Mouse (Mus musculus) E14TG2a.4 (cell line): ENCODE results near the gene Spdl1.

ENCODE experiments used
- H3K27me3 ChIP-seq: 2 replicates; pipeline ENCODE4 v1.6.1; 2014; ENCODE audit warnings: low read length, control low read depth; ENCODE audit not compliant: insufficient read depth
- H3K36me3 ChIP-seq: 2 replicates; pipeline ENCODE4 v1.6.1; 2014; ENCODE audit warnings: low read length, control low read depth; ENCODE audit not compliant: insufficient read depth
- H3K4me1 ChIP-seq: replicated peaks from 2 replicates; pipeline ENCODE4 v1.6.1; 2014; ENCODE audit warnings: low read depth, low read length, control low read depth
- H3K4me3 ChIP-seq: replicated peaks from 2 replicates; pipeline ENCODE4 v1.5.1; 2014; ENCODE audit warnings: mild to moderate bottlenecking, low read length
- H3K9me3 ChIP-seq: 2 replicates; pipeline ENCODE4 v1.6.1; 2014; ENCODE audit warnings: low read length, control low read depth
- CTCF ChIP-seq: conservative IDR thresholded peaks from 2 replicates; pipeline ENCODE4 v1.5.1; 2014; ENCODE audit warnings: low read length
- NANOG ChIP-seq: IDR thresholded peaks from 2 replicates; pipeline ENCODE4 v1.6.1; 2014; ENCODE audit warnings: borderline replicate concordance, low read length, mixed read lengths
- POU5F1 ChIP-seq: IDR thresholded peaks from 2 replicates; pipeline ENCODE4 v1.6.1; 2014; ENCODE audit warnings: low read length, borderline replicate concordance

Spdl1 gene

DNA sequence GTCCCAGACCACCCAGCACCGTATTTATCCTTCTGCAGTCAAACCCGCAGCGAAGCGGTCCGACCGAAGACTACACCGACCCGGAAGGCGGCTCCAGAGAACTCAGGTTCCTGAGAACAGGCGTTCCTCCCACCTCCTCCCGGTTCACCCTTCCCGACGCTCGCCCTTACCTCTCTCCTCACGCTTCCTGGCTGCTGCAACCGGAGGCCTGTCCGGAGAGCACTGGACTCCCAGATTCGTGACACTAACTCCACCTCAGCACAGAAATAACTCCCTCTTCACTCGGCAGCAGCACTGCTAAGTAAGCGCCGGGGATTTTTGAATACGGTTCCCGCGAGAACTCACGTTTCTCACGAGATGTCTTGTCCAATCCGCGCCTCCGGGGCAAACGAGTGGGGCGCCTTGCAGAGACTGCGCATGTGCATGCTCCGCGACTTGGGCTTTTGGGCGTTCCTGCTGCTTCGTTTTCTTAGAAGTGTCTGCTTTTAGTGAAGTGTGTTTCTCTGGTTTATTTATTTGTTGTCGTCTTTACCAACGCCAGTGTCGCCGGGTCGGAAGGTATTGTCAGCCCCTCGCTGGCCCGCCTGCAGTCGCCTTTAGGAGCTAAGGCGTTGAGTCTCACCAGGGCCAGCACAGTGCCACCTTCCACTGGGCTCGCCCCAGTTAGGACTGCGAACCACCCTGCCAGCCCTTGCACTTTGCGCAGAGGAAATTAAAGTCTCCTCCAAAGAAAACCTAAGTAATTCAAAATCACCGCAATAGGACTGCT is at the start of gene Spdl1:
Gene Spdl1, minus strand, starts transcription at position 324 of the 769 bp plus-strand sequence.
- peaks cover 20% of the 10 kb centered on the region for H3K4me1 ChIP-seq
- H3K27me3 ChIP-seq: peaks cover 9% of the 10 kb centered on the region
- H3K4me3 ChIP-seq: peak within 1 kb of the TSS; percentile 93
- TF ChIP-seq CTCF: no peak
- no peak for TF ChIP-seq POU5F1
- no peak for TF ChIP-seq NANOG
- H3K9me3 ChIP-seq: no peaks in the 10 kb centered on the region
- peaks cover 30% of the 10 kb centered on the region for H3K36me3 ChIP-seq

GRCm38 (mm10) chr11:34881528-34881927 is 48.1 kb upstream of the Spdl1 start:
- no peaks in the 10 kb centered on the region; the same call in 1 of the 2 replicates for H3K27me3 ChIP-seq
- H3K4me3 ChIP-seq: no peak overlapping the region
- H3K36me3 ChIP-seq: no peaks in the 10 kb centered on the region
- H3K9me3 ChIP-seq: no peaks in the 10 kb centered on the region
- TF ChIP-seq CTCF (no peak), NANOG (no peak), POU5F1 (no peak)
- H3K4me1 ChIP-seq: no peaks in the 10 kb centered on the region

DNA sequence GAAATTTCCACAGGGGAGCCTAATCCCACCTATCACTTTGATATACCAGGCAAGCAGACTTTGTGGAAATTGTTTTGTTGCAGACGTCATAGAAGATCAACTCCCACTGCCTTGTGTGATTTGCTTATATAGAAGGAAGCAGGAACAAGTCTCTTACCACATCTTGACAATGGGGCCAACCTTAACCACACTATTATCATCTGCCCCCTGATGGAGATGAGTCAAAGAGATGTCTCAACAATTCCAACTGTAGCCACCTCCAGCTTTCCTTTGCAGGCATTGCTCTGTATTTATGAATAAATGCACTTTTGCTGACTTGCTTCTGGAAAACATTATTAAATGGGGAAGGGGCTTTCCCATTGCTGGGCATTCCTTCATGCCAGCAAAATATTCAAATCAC is 46.2 kb upstream of the Spdl1 start:
- TF ChIP-seq NANOG (no peak), POU5F1 (no peak), CTCF (no peak)
- H3K4me1 ChIP-seq: no peaks in the 10 kb centered on the region

DNA sequence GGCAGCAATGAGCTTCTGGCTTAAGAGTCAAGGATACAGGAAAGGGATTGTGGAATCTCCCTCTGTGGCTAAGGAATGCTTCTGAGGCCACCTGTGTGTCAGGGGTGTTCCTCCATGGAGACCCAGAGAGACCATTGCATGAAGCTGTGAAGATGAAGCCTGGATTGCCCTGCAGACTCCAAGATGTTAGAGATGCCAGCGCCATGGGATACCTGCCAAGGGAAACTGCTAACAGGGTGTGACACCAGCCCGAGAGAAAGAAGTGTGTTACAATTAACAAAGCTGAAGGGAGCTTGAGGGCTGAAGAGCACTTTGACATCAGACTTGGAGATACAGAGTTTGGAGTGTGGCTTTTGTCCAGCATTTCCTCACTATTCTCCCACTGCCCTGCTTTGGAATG is 40.4 kb upstream of the Spdl1 start:
- TF ChIP-seq CTCF (no peak), NANOG (no peak), POU5F1 (no peak)
- H3K4me3 ChIP-seq: no peak overlapping the region
- H3K27me3 ChIP-seq: no peaks in the 10 kb centered on the region
- H3K36me3 ChIP-seq: no peaks in the 10 kb centered on the region
- peaks cover 10% of the 10 kb centered on the region for H3K4me1 ChIP-seq
- H3K9me3 ChIP-seq: peaks cover 4% of the 10 kb centered on the region; the same call in 1 of the 2 replicates

More for the DNA sequence above, 46.2 kb upstream of the Spdl1 start:
- Histone ChIP-seq H3K4me3 (no peak overlapping the region), H3K36me3 (no peaks in the 10 kb centered on the region), H3K9me3 (no peaks in the 10 kb centered on the region), H3K27me3 (no peaks in the 10 kb centered on the region; the same call in 1 of the 2 replicates)

GRCm38 (mm10) chr11:34872432-34872831 is 39.0 kb upstream of the Spdl1 start:
- H3K4me1 ChIP-seq: peaks cover 10% of the 10 kb centered on the region
- H3K27me3 ChIP-seq: no peaks in the 10 kb centered on the region
- peaks cover 4% of the 10 kb centered on the region; the same call in 1 of the 2 replicates for H3K9me3 ChIP-seq
- H3K4me3 ChIP-seq: no peak overlapping the region
- TF ChIP-seq NANOG (peak; percentile 90), CTCF (no peak)
- H3K36me3 ChIP-seq: no peaks in the 10 kb centered on the region

DNA sequence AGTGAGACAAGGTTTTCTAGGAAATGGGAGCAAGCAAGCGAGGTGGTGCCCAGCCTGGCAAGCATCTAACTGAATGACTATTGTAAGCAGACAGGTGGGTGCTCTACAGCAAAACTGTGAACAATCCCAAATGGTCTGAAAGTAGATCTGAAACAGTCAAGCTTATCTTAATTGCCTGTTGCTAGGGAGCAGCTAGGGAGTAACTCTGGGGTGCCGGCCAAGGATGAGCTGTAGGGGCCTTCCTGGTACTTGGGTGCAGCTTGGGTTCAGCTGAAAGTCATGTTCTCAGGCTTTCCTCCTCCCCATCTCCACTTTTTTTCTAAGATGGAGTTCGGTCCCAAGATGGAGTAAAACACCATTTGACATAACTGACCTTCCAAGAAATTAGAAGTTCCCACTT is 38.5 kb upstream of the Spdl1 start:
- H3K9me3 ChIP-seq: peaks cover 4% of the 10 kb centered on the region; the same call in 1 of the 2 replicates
- no peak for TF ChIP-seq CTCF
- TF ChIP-seq POU5F1: no peak
- TF ChIP-seq NANOG: no peak
- peaks cover 10% of the 10 kb centered on the region for H3K4me1 ChIP-seq
- no peak overlapping the region for H3K4me3 ChIP-seq
- no peaks in the 10 kb centered on the region for H3K36me3 ChIP-seq
- no peaks in the 10 kb centered on the region for H3K27me3 ChIP-seq

DNA sequence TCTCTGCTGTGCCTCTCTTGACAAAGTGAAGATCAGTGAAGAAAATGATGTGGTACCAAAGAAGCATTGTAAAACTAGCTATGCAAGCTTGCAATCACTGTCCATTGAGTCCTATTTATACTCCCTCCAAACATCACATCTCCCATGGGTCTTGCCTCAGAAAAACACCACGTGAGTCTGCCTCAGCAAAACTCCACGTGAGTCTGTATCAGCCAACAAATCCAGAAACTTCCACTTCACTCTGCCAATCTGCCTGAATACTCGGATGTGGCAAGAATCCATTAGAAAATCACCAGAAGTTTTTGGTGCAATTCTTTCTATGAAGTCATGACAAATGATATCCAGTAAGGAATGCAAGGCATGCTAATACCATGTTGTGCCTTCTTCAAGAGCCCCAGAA is 38.0 kb upstream of the Spdl1 start:
- TF ChIP-seq NANOG: no peak
- TF ChIP-seq POU5F1: no peak
- TF ChIP-seq CTCF: no peak

GRCm38 (mm10) chr11:34868626-34869025 is 35.2 kb upstream of the Spdl1 start:
- Histone ChIP-seq H3K4me3 (no peak overlapping the region), H3K4me1 (peaks cover 10% of the 10 kb centered on the region), H3K36me3 (no peaks in the 10 kb centered on the region), H3K9me3 (peaks cover 4% of the 10 kb centered on the region; the same call in 1 of the 2 replicates), H3K27me3 (no peaks in the 10 kb centered on the region)
- TF ChIP-seq POU5F1 (no peak), CTCF (peak; percentile 35), NANOG (no peak)

More for the DNA sequence above, 38.0 kb upstream of the Spdl1 start:
- H3K9me3 ChIP-seq: peaks cover 4% of the 10 kb centered on the region; the same call in 1 of the 2 replicates
- no peak overlapping the region for H3K4me3 ChIP-seq
- peaks cover 10% of the 10 kb centered on the region for H3K4me1 ChIP-seq
- H3K27me3 ChIP-seq: no peaks in the 10 kb centered on the region
- H3K36me3 ChIP-seq: no peaks in the 10 kb centered on the region

DNA sequence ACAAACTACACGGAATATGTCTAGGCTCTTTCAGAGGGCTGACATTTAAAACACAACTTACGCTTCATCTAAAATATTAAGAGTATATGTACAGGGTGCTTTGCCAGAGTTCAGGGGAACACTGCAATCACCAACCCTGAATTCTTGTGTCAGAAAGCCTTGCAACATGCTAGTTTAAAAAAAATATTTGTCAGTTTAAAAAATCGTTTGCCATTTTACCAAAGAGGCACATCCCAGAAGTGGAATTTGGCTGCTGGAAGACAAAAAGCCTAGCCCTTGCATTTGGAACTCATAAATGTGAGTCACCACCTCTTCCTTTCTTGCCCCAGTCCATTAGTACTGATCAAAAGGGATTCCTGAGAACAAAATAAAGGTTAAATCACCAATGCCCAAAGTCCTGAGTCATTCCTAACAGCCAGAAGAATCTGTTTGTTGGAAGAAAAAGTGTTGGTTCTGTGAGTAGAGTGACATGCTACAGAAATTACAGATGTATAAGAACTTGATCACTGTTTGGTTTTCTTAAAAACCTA is 32.4 kb upstream of the Spdl1 start:
- H3K27me3 ChIP-seq: no peaks in the 10 kb centered on the region
- no peak for TF ChIP-seq POU5F1
- no peak for TF ChIP-seq CTCF
- TF ChIP-seq NANOG: no peak
- H3K36me3 ChIP-seq: no peaks in the 10 kb centered on the region
- H3K4me3 ChIP-seq: no peak overlapping the region
- no peaks in the 10 kb centered on the region for H3K4me1 ChIP-seq
- H3K9me3 ChIP-seq: no peaks in the 10 kb centered on the region
